Mouse (Mus musculus) limb, embryonic 13.5 days (tissue): ENCODE results near the gene Cep170. TPM values are rescaled to one million over a fixed set of nuclear protein-coding genes. Genes with fewer than 3 reads are reported as not detected.
"Not testable (repeated sequence)": the region's sequence is repeated elsewhere in the genome, so short reads cannot be mapped to it uniquely, and the experiment has no call there.

Experiments
- ATAC-seq: fragments of 200-750 bp; cut with Nextera tagmentation; 2 replicates; pipeline ENCODE4 v1.8.0; 2017; ENCODE audit warnings: low read depth, moderate number of reproducible peaks, moderate TSS enrichment; ENCODE audit not compliant: low FRiP score
- H3K27ac ChIP-seq: fragments of 300-500 bp; sonication (generic); 2 replicates; pipeline ENCODE4 v1.5.1; 2015; ENCODE audit warnings: inconsistent platforms, mild to moderate bottlenecking, moderate library complexity
- H3K27me3 ChIP-seq: fragments of 300-500 bp; sonication (generic); 2 replicates; pipeline ENCODE4 v1.6.1; 2015; ENCODE audit warnings: mild to moderate bottlenecking, inconsistent platforms
- H3K36me3 ChIP-seq: fragments of 300-500 bp; sonication (generic); 2 replicates; pipeline ENCODE4 v1.6.1; 2015; ENCODE audit warnings: inconsistent platforms, mild to moderate bottlenecking, moderate library complexity
- H3K4me1 ChIP-seq: fragments of 300-500 bp; sonication (generic); 2 replicates; pipeline ENCODE4 v1.6.1; 2015; ENCODE audit warnings: inconsistent platforms
- H3K4me2 ChIP-seq: fragments of 300-500 bp; sonication (generic); replicated peaks from 2 replicates; pipeline ENCODE4 v1.6.1; 2015; ENCODE audit warnings: inconsistent platforms, mild to moderate bottlenecking, moderate library complexity
- H3K4me3 ChIP-seq: fragments of 300-500 bp; sonication (generic); 2 replicates; pipeline ENCODE4 v1.5.1; 2015; ENCODE audit warnings: moderate library complexity, mild to moderate bottlenecking, inconsistent platforms
- H3K9ac ChIP-seq: fragments of 300-500 bp; sonication (generic); 2 replicates; pipeline ENCODE4 v1.6.1; 2015; ENCODE audit warnings: mild to moderate bottlenecking, inconsistent platforms
- H3K9me3 ChIP-seq: fragments of 300-500 bp; sonication (generic); 2 replicates; pipeline ENCODE4 v1.6.1; 2016; ENCODE audit warnings: inconsistent platforms
- WGBS: fragments of 180-500 bp; shearing (Covaris S2); methylation state at CpG from one replicate; pipeline ENCODE4 v1.1.7; 2015; 5-methylcytosine and 5-hydroxymethylcytosine counted together
- polyA plus RNA-seq: library from polyadenylated mRNA; unstranded; fragments of >200 nt; fragmentation: Nextera tagmentation; extraction: Ambion mirVana; gene quantifications from 2 replicates; pipeline ENCODE4 v1.2.1, GENCODE M21; 2015

The Cep170 gene
- 32.4 and 34.8 TPM in 2 replicates for polyA plus RNA-seq

DNA sequence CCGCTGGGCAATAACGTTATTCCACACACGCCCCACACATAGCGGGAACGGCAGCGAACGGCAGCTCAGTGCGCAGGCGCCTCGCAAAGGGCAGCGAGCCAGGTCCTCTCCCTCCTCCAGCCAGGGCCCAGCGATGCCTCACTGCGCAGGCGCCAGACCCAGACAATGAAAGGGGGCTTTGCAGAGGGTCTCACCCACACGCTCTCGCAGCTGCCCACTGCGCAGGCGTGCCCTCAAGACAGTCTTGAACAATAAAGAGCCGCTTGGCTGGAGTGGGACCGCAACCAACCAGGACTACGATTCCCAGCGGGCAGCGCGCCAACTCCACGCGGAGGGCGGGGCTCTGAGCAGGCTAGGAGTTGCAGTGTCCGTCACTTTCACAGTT, at the start of gene Cep170:
Gene Cep170 (minus strand): TSS at position 32 of the 385 bp plus-strand sequence.
- Histone ChIP-seq H3K27ac (peak within 1 kb of the TSS; percentile 98), H3K36me3 (no peaks in the 10 kb centered on the region), H3K27me3 (no peaks in the 10 kb centered on the region), H3K4me2 (peak within 1 kb of the TSS; percentile 78), H3K4me3 (peak within 1 kb of the TSS; percentile 93), H3K9ac (peak within 1 kb of the TSS; percentile 94), H3K4me1 (peaks cover 28% of the 10 kb centered on the region), H3K9me3 (no peaks in the 10 kb centered on the region)
- ATAC-seq = peak; percentile 95
- WGBS = 0% methylated on average over 28 of the region's 28 CpGs

DNA sequence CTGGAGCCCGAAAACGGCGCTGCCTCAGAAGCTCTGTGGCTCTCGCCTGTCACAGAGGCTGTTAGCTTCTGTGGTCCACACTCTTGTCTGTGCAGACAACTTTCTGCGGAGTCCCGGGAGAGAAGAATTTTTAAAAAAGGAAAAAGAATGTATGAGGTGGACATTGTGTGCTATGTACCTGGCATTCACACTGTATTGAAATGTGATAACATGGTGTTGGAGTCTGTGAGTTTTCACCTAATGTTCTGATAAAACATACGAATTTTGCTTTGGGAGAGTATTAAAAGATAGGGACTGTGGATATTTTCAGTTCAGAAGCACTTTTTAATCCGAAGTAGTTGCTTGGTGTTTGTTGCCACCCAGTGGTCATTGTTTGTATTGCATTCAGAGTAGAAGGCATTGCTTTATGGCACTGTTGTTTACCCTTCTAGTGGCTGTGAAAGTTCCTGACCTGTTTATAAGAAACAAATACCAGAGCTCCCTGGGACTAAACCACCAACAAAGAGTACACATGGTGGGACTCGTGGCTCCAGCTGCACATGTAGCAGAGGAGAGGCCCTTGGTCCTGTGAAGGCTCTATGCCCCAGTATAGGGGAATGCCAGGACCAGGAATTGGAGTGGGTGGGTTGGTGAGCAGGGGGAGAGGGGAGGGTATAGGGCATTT, 48.2 kb upstream of the Cep170 start:
- peaks cover 12% of the 10 kb centered on the region for H3K4me1 ChIP-seq
- no peaks in the 10 kb centered on the region for H3K36me3 ChIP-seq
- no peak overlapping the region for H3K27ac ChIP-seq
- H3K4me3 ChIP-seq = no peak overlapping the region
- H3K4me2 ChIP-seq = no peak overlapping the region
- H3K9ac ChIP-seq = no peak overlapping the region
- no peaks in the 10 kb centered on the region for H3K9me3 ChIP-seq
- WGBS = 57% methylated on average over 9 of the region's 9 CpGs
- ATAC-seq = no peak
- H3K27me3 ChIP-seq = no peaks in the 10 kb centered on the region

DNA sequence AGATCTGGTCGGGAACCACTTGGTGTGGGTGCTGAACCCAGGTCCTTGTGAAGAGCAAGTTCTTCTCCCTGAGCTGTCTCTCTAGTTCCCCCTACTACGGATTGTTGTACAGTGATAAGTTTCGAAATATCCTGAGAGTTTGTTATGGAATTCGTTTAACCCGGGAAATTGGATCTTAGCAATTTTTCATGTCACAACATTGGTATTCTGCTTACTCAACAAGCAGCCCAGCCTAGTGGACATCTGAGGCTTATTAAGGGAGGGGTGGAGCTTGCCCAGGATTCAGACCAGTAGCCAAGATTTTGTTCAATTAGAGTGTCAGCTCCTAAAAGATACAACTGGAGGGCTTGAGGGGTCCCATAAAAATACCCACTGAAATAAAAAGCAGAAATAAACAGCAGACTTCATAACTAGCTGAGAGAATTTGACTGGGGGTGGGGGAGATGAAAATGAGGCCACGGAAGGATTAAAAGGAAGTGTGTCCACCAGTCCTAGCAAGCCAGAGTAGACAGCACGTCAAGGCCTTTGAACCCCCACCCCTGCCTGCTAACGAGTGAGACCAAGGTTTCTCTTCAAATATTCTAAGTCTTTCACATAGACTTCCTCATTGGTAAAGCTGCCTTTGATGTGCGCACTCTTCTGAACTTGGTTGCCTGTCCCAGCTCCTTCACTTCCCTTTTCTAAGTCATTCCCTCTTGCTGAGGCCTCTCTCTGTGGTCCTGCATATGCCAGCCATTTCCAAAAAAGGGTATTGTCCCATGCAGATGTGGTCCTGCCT, 39.1 kb upstream of the Cep170 start:
- no peak overlapping the region for H3K4me3 ChIP-seq
- WGBS = 70% methylated on average over 9 of the region's 9 CpGs
- H3K27ac ChIP-seq = no peak overlapping the region
- H3K27me3 ChIP-seq = no peaks in the 10 kb centered on the region
- H3K4me2 ChIP-seq = no peak overlapping the region
- H3K9me3 ChIP-seq = peaks cover 8% of the 10 kb centered on the region; the same call in 1 of the 2 replicates
- peaks cover 13% of the 10 kb centered on the region; the same call in 1 of the 2 replicates for H3K4me1 ChIP-seq
- H3K9ac ChIP-seq = no peak overlapping the region
- ATAC-seq = no peak
- H3K36me3 ChIP-seq = peaks cover 22% of the 10 kb centered on the region

DNA sequence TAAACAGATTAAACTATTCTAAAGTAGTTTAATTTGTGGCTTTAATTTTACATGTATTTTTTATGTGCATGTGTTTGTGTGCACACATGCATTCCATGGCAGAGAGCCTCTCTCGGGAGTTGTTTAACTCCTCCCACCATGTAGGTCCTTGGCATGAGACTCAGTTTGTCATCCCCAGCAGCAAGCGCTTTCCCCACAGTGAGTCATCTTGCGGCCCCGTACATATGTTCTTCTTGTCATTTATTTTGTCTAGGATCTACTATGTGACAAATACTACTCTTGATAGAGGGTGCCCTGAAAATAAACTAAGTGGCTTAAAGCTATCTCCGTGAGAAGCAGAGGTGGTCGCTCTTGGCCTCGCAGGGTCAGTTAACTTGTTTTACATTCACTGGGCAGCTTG, 37.5 kb upstream of the Cep170 start:
- peaks cover 22% of the 10 kb centered on the region for H3K36me3 ChIP-seq
- no peak overlapping the region for H3K27ac ChIP-seq
- 95% methylated on average over 7 of the region's 7 CpGs for WGBS
- H3K4me2 ChIP-seq = no peak overlapping the region
- no peak for ATAC-seq
- no peak overlapping the region for H3K4me3 ChIP-seq
- no peaks in the 10 kb centered on the region for H3K27me3 ChIP-seq
- peaks cover 13% of the 10 kb centered on the region; the same call in 1 of the 2 replicates for H3K4me1 ChIP-seq
- H3K9me3 ChIP-seq = peaks cover 8% of the 10 kb centered on the region; the same call in 1 of the 2 replicates
- H3K9ac ChIP-seq = no peak overlapping the region

DNA sequence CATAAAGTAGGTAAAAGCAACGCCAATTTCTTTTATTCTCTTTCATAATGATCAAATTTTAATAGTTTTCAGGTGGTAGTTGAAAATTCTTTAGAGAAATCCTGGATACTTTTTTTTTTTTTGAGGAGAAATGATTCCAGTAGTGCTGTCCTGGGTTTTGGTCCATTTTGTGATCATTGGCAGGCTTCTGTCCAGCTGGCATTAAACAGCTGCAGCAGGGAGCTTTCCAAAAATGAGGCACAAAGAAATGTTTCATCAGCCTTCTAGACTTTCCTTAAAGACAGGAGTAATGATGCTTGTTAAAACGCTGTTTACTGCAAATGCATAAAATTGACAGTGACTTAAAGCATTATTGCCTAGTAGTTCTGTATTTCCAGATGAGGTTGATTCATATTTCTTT, 35.5 kb upstream of the Cep170 start:
- WGBS = 58% methylated on average over 2 of the region's 2 CpGs
- Histone ChIP-seq H3K27me3 (no peaks in the 10 kb centered on the region), H3K4me2 (no peak overlapping the region), H3K4me1 (peaks cover 13% of the 10 kb centered on the region; the same call in 1 of the 2 replicates), H3K9me3 (peaks cover 8% of the 10 kb centered on the region; the same call in 1 of the 2 replicates), H3K4me3 (no peak overlapping the region), H3K36me3 (peaks cover 24% of the 10 kb centered on the region), H3K27ac (no peak overlapping the region), H3K9ac (no peak overlapping the region)
- ATAC-seq = no peak

DNA sequence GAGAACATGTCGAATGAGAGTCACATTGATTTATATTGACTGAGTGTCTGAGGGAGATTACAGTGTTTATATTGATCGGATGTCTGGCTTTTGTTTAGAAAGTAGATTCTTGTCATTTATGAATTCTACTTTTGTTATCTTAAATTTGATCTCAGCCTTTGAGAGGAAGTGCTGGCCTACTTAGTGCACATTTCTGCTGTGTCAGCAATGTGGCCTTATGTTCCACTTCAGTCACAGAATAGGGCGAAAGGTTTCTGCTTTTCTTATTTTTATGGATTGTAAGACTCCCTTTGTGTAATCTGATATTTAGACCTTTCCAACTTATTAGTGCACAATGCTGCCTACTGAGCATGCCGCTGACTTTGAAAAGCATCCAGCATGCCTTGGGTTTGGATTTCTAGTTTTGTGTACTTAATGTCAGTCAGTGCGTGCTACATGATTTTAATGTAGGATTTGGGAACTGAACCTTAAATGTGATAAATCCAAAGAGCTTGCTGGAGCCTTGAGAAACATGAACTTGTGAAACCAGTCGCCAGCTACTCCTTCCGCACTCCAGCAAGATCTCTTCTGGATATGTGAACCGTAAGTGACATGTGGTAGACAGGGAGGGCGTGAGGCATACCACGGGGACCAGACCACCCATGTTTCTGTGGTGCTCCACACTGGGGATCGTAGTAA, 34.9 kb upstream of the Cep170 start:
- no peak overlapping the region for H3K9ac ChIP-seq
- H3K9me3 ChIP-seq = peaks cover 8% of the 10 kb centered on the region; the same call in 1 of the 2 replicates
- H3K36me3 ChIP-seq = peaks cover 24% of the 10 kb centered on the region
- ATAC-seq = peak; percentile 71; the same call in 1 of the 2 replicates
- H3K27ac ChIP-seq = no peak overlapping the region
- no peak overlapping the region for H3K4me2 ChIP-seq
- 56% methylated on average over 11 of the region's 11 CpGs for WGBS
- H3K27me3 ChIP-seq = no peaks in the 10 kb centered on the region
- H3K4me1 ChIP-seq = peaks cover 13% of the 10 kb centered on the region; the same call in 1 of the 2 replicates
- no peak overlapping the region for H3K4me3 ChIP-seq

DNA sequence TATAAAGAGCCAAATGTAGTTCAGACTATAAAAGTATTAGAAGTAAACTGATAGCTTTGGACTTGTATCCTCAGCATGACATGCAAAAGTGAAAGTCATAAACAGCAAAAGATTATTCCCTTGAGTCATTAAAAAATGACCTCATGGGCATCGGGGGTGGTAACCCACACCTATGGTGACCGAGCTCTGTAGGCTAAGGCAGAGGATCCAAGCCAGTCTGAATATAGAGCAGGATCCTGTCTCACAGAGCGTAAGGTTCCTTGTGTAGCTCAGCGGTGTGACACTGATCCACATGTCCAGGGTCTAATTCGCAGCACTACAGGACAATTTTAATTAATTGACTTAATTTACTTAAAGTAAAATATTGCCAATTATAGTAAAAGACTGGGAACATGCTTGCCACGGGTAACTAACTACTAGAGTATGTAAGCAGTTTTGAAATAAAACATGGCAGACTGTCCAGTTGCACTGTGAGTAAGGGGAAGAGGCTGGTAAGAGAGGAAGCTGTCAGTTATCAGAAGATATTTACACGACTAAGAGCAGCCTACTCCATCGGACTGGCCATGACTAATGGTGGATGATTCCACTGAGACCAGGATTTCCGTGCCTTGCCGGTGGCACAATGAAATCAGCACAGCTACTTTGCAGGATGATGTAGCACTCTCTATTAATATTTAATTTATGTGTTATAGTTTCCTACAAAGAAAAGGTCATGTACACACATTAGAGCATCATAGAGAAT, 33.4 kb upstream of the Cep170 start:
- WGBS = 85% methylated on average over 10 of the region's 10 CpGs
- Histone ChIP-seq H3K4me2 (no peak overlapping the region), H3K9me3 (peaks cover 1% of the 10 kb centered on the region; the same call in 1 of the 2 replicates), H3K4me1 (peaks cover 13% of the 10 kb centered on the region; the same call in 1 of the 2 replicates), H3K36me3 (peaks cover 14% of the 10 kb centered on the region), H3K9ac (no peak overlapping the region), H3K27me3 (no peaks in the 10 kb centered on the region), H3K4me3 (no peak overlapping the region), H3K27ac (no peak overlapping the region)
- no peak for ATAC-seq

DNA sequence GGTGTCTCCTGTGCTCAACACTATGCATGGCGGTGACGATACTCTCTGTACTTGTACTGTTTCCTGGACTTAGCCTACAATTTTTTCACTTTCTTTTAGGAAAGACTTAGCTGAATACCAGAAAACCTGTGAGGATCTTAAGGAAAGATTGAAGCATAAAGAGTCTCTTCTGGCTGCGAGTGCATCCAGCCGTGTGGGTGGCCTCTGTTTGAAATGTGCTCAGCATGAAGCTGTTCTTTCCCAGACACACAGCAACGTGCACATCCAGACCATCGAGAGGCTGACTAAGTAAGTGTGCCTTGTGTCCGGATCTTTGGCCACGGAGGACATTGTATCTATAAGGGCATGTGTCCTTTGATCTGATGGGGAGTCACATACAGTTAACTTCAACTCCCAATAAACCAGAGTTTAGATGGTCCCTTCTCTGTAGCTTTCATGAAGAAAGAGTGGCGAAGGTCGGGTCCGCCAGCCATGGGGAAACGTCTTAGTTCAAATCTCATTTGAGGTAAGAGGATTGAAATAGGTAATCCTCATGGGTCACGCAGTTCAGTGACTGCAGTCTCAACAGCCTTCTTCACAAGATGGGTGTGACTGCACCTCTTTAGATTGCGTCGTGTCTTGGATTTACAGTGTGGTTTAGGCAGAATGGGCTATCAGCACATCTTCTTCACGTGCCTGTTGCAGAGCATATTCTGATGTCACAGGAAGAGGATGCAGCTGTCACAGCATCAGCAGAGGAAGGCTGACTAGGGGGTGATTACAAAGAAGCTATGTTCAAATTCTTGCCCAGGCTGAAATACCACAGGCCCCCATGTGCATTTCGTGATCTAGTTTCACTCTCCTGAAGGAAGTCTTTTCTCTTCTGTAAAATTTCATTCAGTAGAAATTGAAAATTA, 31.5 kb upstream of the Cep170 start:
- Histone ChIP-seq H3K27ac (no peak overlapping the region), H3K36me3 (peaks cover 21% of the 10 kb centered on the region), H3K27me3 (no peaks in the 10 kb centered on the region), H3K9ac (no peak overlapping the region), H3K4me1 (peaks cover 13% of the 10 kb centered on the region; the same call in 1 of the 2 replicates), H3K4me2 (no peak overlapping the region), H3K9me3 (no peaks in the 10 kb centered on the region), H3K4me3 (no peak overlapping the region)
- 81% methylated on average over 17 of the region's 17 CpGs for WGBS
- no peak for ATAC-seq

DNA sequence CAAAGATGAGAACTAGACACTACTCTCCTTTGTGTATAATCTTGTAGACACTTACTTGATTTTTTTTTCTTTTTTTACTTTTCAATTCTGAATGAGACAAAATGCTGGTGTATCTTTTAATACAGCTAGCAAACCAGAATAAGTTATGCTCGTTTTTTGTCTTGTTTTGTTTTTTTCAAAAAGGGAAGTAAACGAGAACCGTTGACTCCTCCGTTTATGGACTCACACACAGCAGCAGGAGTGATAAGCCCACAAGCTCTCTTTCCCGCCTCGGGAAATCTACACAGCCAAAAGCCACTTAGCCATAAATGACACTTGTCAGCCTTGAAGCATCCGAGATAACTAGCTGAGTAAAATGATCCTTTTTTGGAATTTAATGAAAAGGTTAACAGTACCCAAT, 22.7 kb upstream of the Cep170 start:
- not testable (repeated sequence) for H3K27ac ChIP-seq, ATAC-seq, H3K4me2 ChIP-seq, H3K27me3 ChIP-seq, H3K9me3 ChIP-seq, H3K9ac ChIP-seq, H3K4me3 ChIP-seq, H3K4me1 ChIP-seq
- WGBS = 68% methylated on average over 7 of the region's 7 CpGs
- peaks cover 12% of the 10 kb centered on the region for H3K36me3 ChIP-seq

DNA sequence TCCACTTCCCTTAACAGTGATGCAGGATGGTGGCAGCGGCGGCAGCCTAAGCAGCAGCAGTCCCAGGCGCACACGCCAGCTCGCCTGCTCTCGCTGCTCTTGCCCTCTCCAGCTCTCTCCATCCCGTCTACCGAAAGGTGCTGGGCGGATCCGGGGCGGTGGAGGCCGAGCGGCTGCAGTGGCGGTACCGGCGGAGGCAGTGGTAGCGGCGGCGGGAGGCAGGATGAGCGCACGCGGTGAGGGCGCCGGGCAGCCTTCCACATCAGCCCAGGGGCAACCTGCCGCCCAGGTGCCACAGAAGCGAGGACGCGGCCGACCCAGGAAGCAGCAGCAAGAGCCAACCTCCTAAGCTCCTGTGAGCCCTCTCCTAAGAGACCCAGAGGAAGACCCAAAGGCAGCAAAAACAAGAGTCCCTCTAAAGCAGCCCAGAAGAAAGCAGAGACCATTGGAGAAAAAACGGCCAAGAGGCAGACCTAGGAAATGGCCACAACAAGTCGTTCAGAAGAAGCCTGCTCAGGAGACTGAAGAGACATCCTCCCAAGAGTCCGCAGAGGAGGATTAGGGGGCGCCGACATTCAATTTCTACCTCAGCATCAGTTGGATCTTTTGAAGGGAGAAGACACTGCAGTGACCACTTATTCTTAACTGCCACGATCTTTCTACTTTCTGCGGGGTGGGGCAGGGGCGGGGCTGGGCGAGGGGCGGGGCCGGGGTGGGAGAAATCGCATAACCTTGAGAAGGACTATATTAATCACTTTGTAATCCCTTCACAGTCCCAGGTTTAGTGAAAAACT, 21.8 kb upstream of the Cep170 start:
- ATAC-seq = peak; percentile 32; the same call in 1 of the 2 replicates
- Histone ChIP-seq H3K4me3 (peak overlapping the region; percentile 45), H3K27ac (no peak overlapping the region), H3K4me1 (peaks cover 6% of the 10 kb centered on the region; the same call in 1 of the 2 replicates), H3K4me2 (peak overlapping the region; percentile 81), H3K9me3 (no peaks in the 10 kb centered on the region), H3K9ac (peak overlapping the region; percentile 61), H3K36me3 (peaks cover 8% of the 10 kb centered on the region; the same call in 1 of the 2 replicates), H3K27me3 (peaks cover 8% of the 10 kb centered on the region)
- 2% methylated on average over 41 of the region's 41 CpGs for WGBS
